Mouse (Mus musculus) hindbrain, embryonic 11.5 days (tissue): ENCODE measurements around the gene Atp5d. TPM values are rescaled to one million over a fixed set of nuclear protein-coding genes. Genes with fewer than 3 reads are reported as not detected.

Experiments used
- polyA plus RNA-seq: library from polyadenylated mRNA; unstranded; fragments of >200 nt; fragmentation: Nextera tagmentation; extraction: Ambion mirVana; gene quantifications from 2 replicates; pipeline ENCODE4 v1.2.1, GENCODE M21; 2014

The Atp5d gene
- polyA plus RNA-seq, 1 experiment from 2014 or later: 371 TPM

Other genes starting within 250 kb of the Atp5d start
- not detected in 2 replicates for gene Cfd, start 247.8 kb upstream of the Atp5d start, polyA plus RNA-seq
- 33.7 and 41.8 TPM in 2 replicates for gene Med16, start 229.7 kb upstream of the Atp5d start, polyA plus RNA-seq
- gene Gm26602, start 227.8 kb upstream of the Atp5d start, polyA plus RNA-seq: 23.6 and 25.3 TPM in 2 replicates
- 0.26 and 0.36 TPM in 2 replicates for gene Kiss1r, start 221.7 kb upstream of the Atp5d start, polyA plus RNA-seq
- gene R3hdm4, start 217.4 kb upstream of the Atp5d start, polyA plus RNA-seq: 131 and 139 TPM in 2 replicates
- gene Arid3a, start 211.6 kb upstream of the Atp5d start, polyA plus RNA-seq: 4.9 and 9.0 TPM in 2 replicates
- gene Wdr18, start 178.5 kb upstream of the Atp5d start, polyA plus RNA-seq: 94.7 and 102 TPM in 2 replicates
- 0.29 and 0.49 TPM in 2 replicates for gene Grin3b, start 167.9 kb upstream of the Atp5d start, polyA plus RNA-seq
- 14.6 and 16.1 TPM in 2 replicates for gene Tmem259, start 154.3 kb upstream of the Atp5d start, polyA plus RNA-seq
- gene Cnn2, start 150.0 kb upstream of the Atp5d start, polyA plus RNA-seq: 180 and 221 TPM in 2 replicates
- 2.6 TPM in 2 replicates for gene Abca7, start 142.1 kb upstream of the Atp5d start, polyA plus RNA-seq
- 4.1 and 4.3 TPM in 2 replicates for gene Arhgap45, start 122.0 kb upstream of the Atp5d start, polyA plus RNA-seq
- 215 and 222 TPM in 2 replicates for gene Polr2e, start 98.8 kb upstream of the Atp5d start, polyA plus RNA-seq
- 543 and 552 TPM in 2 replicates for gene Gpx4, start 91.5 kb upstream of the Atp5d start, polyA plus RNA-seq
- gene Sbno2, start 33.1 kb upstream of the Atp5d start, polyA plus RNA-seq: 8.0 and 9.5 TPM in 2 replicates
- gene Stk11, start 22.8 kb upstream of the Atp5d start, polyA plus RNA-seq: 21.3 and 26.8 TPM in 2 replicates
- 15.1 and 16.7 TPM in 2 replicates for gene Cbarp, start 2.2 kb downstream of the Atp5d start, polyA plus RNA-seq
- 66.7 and 67.1 TPM in 2 replicates for gene Midn, start 9.6 kb downstream of the Atp5d start, polyA plus RNA-seq
- 83.4 and 90.4 TPM in 2 replicates for gene Cirbp, start 27.4 kb downstream of the Atp5d start, polyA plus RNA-seq
- gene 1600002K03Rik, start 34.3 kb downstream of the Atp5d start, polyA plus RNA-seq: 7.6 and 9.4 TPM in 2 replicates
- 24.8 and 34.2 TPM in 2 replicates for gene Efna2, start 40.9 kb downstream of the Atp5d start, polyA plus RNA-seq
- gene Mum1, start 87.8 kb downstream of the Atp5d start, polyA plus RNA-seq: 49.4 and 57.3 TPM in 2 replicates
- 242 and 245 TPM in 2 replicates for gene Ndufs7, start 110.5 kb downstream of the Atp5d start, polyA plus RNA-seq
- gene Gamt, start 122.4 kb downstream of the Atp5d start, polyA plus RNA-seq: 30.3 and 30.4 TPM in 2 replicates
- gene Dazap1, start 122.9 kb downstream of the Atp5d start, polyA plus RNA-seq: 46.8 and 47.3 TPM in 2 replicates
- gene Rps15, start 153.8 kb downstream of the Atp5d start, polyA plus RNA-seq: 798 TPM in 2 replicates
- 74.4 and 101 TPM in 2 replicates for gene Apc2, start 157.3 kb downstream of the Atp5d start, polyA plus RNA-seq
- gene 2310011J03Rik, start 181.9 kb downstream of the Atp5d start, polyA plus RNA-seq: 32.9 and 34.9 TPM in 2 replicates
- 1.1 and 1.8 TPM in 2 replicates for gene Pcsk4, start 190.9 kb downstream of the Atp5d start, polyA plus RNA-seq
- gene Reep6, start 191.3 kb downstream of the Atp5d start, polyA plus RNA-seq: 3.7 and 3.8 TPM in 2 replicates
- gene Adamtsl5, start 209.8 kb downstream of the Atp5d start, polyA plus RNA-seq: 0.54 and 0.70 TPM in 2 replicates
- gene Plk5, start 217.8 kb downstream of the Atp5d start, polyA plus RNA-seq: 0.11 and 0.14 TPM in 2 replicates
- 13.4 and 14.7 TPM in 2 replicates for gene Mex3d, start 249.0 kb downstream of the Atp5d start, polyA plus RNA-seq